Mouse (Mus musculus) T-cell, adult 66 days (primary cell): ENCODE measurements around the gene Oard1. TPM values are rescaled to one million over a fixed set of nuclear protein-coding genes. Genes with fewer than 3 reads are reported as not detected.

ENCODE experiments used
- total RNA-seq, 2 experiments: library from RNA; stranded (reverse); gene quantifications; 3 replicates in 1 of 2; 4 replicates in 1 of 2; pipeline ENCODE4 v1.2.4; 2023

Gene Oard1
- 10 to 100 TPM; 29.3 to 30.7 TPM for total RNA-seq

GRCm38 (mm10) chr17:48409380-48410298, at the start of gene Oard1, which contains the start of gene Nfya:
TSS of gene Oard1 (plus strand) at chr17:48410014.
TSS of gene Nfya (minus strand) at chr17:48409906.

DNA sequence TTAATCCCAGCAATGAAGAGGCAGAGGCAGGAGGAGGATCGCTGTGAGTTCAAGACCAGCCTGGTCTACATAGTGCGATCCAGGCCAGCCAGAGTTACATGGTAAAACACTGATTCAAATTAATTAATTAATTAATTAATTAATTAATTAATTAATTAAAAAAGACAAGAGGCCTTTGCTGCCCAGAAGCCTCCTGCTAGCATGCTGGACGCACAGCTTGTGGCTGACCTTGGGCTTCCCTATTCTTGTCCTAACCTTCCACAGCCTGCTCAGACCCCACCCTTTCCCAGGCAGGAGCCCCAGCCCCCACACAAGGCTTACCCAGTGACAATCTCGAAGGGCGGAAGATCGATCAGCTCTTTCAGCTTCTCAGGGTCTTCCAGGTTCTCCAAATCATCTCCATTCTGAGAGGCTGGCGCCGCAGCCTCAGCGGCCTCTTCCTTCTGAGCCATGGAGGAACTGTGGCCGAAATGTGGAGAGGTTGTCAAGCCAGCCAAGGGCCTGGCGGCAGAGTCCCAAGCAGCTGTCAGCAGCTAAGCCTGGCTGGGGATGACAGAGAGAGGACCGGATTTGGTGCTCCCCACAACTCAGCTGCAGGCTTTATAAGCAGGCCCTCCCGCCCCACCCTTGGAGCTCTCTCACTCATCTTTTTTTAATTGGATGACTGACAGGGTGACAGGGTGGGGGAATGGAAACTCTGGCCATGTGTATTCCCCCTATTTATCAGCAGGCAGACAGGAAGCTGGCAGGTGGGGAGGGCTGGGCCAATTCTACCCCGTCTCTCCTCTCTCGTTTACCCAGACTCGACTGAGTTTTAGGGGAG, 22.6 kb downstream of the Oard1 start, which contains the start of gene Apobec2:
TSS of gene Apobec2 (minus strand) at position 773 of the 823 bp plus-strand sequence.

DNA sequence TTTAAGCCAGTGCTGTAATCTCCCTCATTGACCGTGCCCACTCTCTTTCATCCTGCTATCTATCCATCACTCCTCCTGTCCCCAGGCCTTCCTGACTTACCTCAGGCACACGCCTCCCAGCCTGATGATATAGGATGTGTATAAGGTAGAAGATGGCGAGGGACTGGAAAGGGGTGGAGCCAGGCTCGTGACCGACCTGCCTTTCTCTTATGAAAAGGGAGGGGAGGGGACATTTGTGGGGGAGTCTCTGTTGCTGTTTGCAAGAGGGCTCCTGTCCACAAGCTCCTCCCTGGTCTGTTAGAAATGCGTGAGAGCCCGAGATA, 41.5 kb downstream of the Oard1 start, which contains the start of gene Tspo2:
TSS of gene Tspo2 (minus strand) at position 170 of the 323 bp plus-strand sequence.

DNA sequence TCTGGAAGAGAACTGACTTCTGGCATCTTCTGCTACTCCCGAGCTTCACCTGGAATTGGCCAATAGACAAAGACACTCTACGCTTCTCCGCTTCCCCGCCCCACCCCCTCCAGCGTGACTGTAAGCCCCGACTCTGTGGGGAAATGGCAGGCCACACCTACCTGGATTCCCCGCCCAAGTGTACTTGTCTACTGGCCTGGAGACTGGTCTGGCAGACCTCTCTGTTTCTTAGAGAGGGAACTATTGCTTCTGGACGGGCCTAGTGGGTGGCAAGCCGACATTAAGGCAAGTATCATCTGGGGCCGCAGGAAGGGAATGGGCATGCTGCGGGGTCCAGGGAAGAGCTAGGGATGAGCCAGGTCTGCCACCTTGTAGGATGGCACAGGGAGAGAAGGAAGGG, 44.9 kb downstream of the Oard1 start, which contains the start of gene Unc5cl:
TSS of gene Unc5cl (plus strand) at position 214 of the 400 bp plus-strand sequence.

Other genes with a start within 250 kb of the Oard1 start
- gene A530064D06Rik, start 242.7 kb upstream of the Oard1 start, total RNA-seq: under 1 TPM in 1 of 2 experiments, not detected in 1; 0.79 TPM
- gene Trem1, start 177.2 kb upstream of the Oard1 start, total RNA-seq: under 1 TPM in 1 of 2 experiments, not detected in 1; 0.23 TPM
- gene Trem3, start 162.2 kb upstream of the Oard1 start, total RNA-seq: not detected
- 1 to 10 TPM; 1.7 to 3.4 TPM for gene Treml4, start 145.7 kb upstream of the Oard1 start, total RNA-seq
- gene Treml2, start 110.5 kb upstream of the Oard1 start, total RNA-seq: 10 to 100 TPM; 80.4 to 94.4 TPM
- 1 to 10 TPM; 6.5 to 7.4 TPM for gene B430306N03Rik, start 93.9 kb upstream of the Oard1 start, total RNA-seq
- not detected for gene Trem2, start 63.6 kb upstream of the Oard1 start, total RNA-seq
- not detected for gene Treml1, start 50.1 kb upstream of the Oard1 start, total RNA-seq
- gene Nfya, start 108 bp upstream of the Oard1 start, total RNA-seq: 10 to 100 TPM; 71.0 to 76.6 TPM
- gene Apobec2, start 22.9 kb downstream of the Oard1 start, total RNA-seq: 1 to 10 TPM; 2.7 to 5.7 TPM
- 1 to 10 TPM; 1.3 to 2.2 TPM for gene Tspo2, start 41.5 kb downstream of the Oard1 start, total RNA-seq
- 10 to 100 TPM; 18.4 to 18.6 TPM for gene Unc5cl, start 44.9 kb downstream of the Oard1 start, total RNA-seq